11 mouse cellular contexts compared by ENCODE assay signal in the genomic region with DNA sequence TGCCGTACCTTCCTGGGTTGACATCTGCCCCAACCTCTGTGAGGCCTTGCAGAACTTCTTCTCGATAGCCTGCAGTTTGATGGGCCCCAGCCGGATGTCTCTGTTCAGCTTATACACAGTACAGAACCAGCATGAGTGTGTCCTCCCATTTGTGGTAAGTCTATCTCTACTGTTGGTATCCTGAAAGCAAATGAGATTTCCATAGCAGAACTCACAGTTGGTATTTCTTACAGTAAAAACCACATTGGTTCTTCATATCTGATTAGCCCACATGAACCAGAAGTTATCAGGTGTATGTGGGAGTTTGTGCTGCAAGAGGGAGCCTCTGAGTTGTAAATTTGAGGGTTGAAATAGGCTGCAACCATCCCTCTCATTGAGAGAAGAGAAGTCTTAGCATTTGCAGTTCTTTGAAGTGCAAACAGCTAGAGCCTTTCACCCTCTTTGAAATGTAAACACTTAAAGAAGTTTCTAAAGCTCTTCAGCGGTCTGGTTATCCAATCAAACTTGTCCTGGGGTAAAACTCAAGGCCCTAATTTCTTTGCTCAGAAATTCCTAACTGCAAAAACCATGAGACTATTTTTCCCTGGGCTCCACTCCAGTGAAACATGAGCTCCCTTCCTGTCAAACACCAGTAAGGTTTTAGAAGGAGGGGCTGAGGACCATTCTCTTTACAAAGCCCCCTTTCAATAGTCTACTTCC. TPM values are rescaled to one million over a fixed set of nuclear protein-coding genes. Genes with fewer than 3 reads are reported as not detected.
DNase-seq lines count a peak whose midpoint lies in the region; ATAC-seq and TF ChIP-seq lines count a peak whose summit lies in the region.
"Had no signal": no experiment of that assay in that cellular context is flagged by ENCODE, and none has a peak within 500 bp of the region (broad histone marks: within the 10 kb centered on the region; RNA-seq: fewer than 3 reads in every experiment).

No protein-coding gene starts in this region.

- H3K4me1 ChIP-seq in heart, embryonic 13.5 days: no peaks in the 10 kb centered on the region; the same call in 1 of the 2 replicates
- peaks cover 6% of the 10 kb centered on the region for H3K4me1 ChIP-seq in limb, embryonic 14.5 days (ENCODE audit: control insufficient read depth, insufficient read depth, low read length)
- no peaks in the 10 kb centered on the region for H3K4me1 ChIP-seq in hindbrain, embryonic 13.5 days (replicated peaks)
- no peaks in the 10 kb centered on the region for H3K4me1 ChIP-seq in forebrain, embryonic 12.5 days
- H3K4me1 ChIP-seq: hindbrain, embryonic 15.5 days; neural tube, embryonic 12.5 days had no signal

- DNase-seq in heart, adult 9 months (ENCODE audit: low spot score in 2 of 2): no peak
- DNase-seq in 3T3-L1 (ENCODE audit: low read depth, low spot score): peak; percentile 13
- peak; percentile 37 for DNase-seq in embryo, embryonic 11 days
- peak; percentile 73 for DNase-seq in limb, embryonic 14.5 days (ENCODE audit: low spot score)
- DNase-seq in cerebellum, postnatal 25 days: no peak
- DNase-seq: right cerebral cortex, postnatal 4 days had no signal

- H3K9me3 ChIP-seq in heart, embryonic 13.5 days: no peaks in the 10 kb centered on the region
- no peaks in the 10 kb centered on the region for H3K9me3 ChIP-seq in limb, embryonic 14.5 days (ENCODE audit: control insufficient read depth, low read length)
- no peaks in the 10 kb centered on the region for H3K9me3 ChIP-seq in hindbrain, embryonic 13.5 days
- 0 out of 2 replicates have a peak, but pooled peaks cover 4% of the 10 kb centered on the region for H3K9me3 ChIP-seq in forebrain, embryonic 12.5 days
- H3K9me3 ChIP-seq: hindbrain, embryonic 15.5 days; neural tube, embryonic 12.5 days had no signal

- ATAC-seq in heart, embryonic 13.5 days (ENCODE audit: extremely low read depth, insufficient number of reproducible peaks, low FRiP score, low TSS enrichment): no peak
- peak; percentile 47; the same call in 1 of the 2 replicates for ATAC-seq in limb, embryonic 14.5 days (ENCODE audit: low FRiP score, low read depth)
- no peak for ATAC-seq in hindbrain, embryonic 13.5 days (ENCODE audit: low FRiP score)
- ATAC-seq in forebrain, embryonic 12.5 days (ENCODE audit: low FRiP score): no peak

- peak overlapping the region; percentile 36; the same call in 1 of the 2 replicates for H3K27ac ChIP-seq in heart, embryonic 13.5 days (replicated peaks)
- H3K27ac ChIP-seq in limb, embryonic 14.5 days (replicated peaks; ENCODE audit: low read depth, low read length): peak overlapping the region; percentile 70
- H3K27ac ChIP-seq in hindbrain, embryonic 13.5 days: no peak overlapping the region
- no peak overlapping the region for H3K27ac ChIP-seq in forebrain, embryonic 12.5 days
- H3K27ac ChIP-seq: hindbrain, embryonic 15.5 days; neural tube, embryonic 12.5 days had no signal

- H3K9ac ChIP-seq in heart, embryonic 13.5 days: no peak overlapping the region
- H3K9ac ChIP-seq in limb, embryonic 14.5 days (ENCODE audit: low read depth, low read length, severe bottlenecking): no peak overlapping the region
- H3K9ac ChIP-seq in hindbrain, embryonic 13.5 days: no peak overlapping the region
- no peak overlapping the region for H3K9ac ChIP-seq in forebrain, embryonic 12.5 days
- H3K9ac ChIP-seq: hindbrain, embryonic 15.5 days; neural tube, embryonic 12.5 days had no signal

- no peak overlapping the region for H3K4me3 ChIP-seq in heart, embryonic 13.5 days
- H3K4me3 ChIP-seq in limb, embryonic 14.5 days (replicated peaks; ENCODE audit: low read length): no peak overlapping the region
- H3K4me3 ChIP-seq in hindbrain, embryonic 13.5 days: no peak overlapping the region
- H3K4me3 ChIP-seq in forebrain, embryonic 12.5 days (replicated peaks): no peak overlapping the region
- H3K4me3 ChIP-seq: hindbrain, embryonic 15.5 days; neural tube, embryonic 12.5 days had no signal

- no peaks in the 10 kb centered on the region for H3K36me3 ChIP-seq in heart, embryonic 13.5 days
- H3K36me3 ChIP-seq in limb, embryonic 14.5 days (ENCODE audit: control insufficient read depth, insufficient read depth, low read length): no peaks in the 10 kb centered on the region
- H3K36me3 ChIP-seq in hindbrain, embryonic 13.5 days: no peaks in the 10 kb centered on the region
- H3K36me3 ChIP-seq in forebrain, embryonic 12.5 days (replicated peaks): no peaks in the 10 kb centered on the region
- H3K36me3 ChIP-seq: hindbrain, embryonic 15.5 days; neural tube, embryonic 12.5 days had no signal

- no peak for TF ChIP-seq POLR2A in limb, embryonic 14.5 days (IDR thresholded peaks at IDR 0.05; ENCODE audit: borderline replicate concordance, extremely low read depth, insufficient read depth, insufficient read length)

- 0 out of 2 replicates have a peak overlapping the region, but pooled peaks have one; percentile 10 for H3K4me2 ChIP-seq in heart, embryonic 13.5 days
- no peak overlapping the region; the same call in 1 of the 2 replicates for H3K4me2 ChIP-seq in limb, embryonic 14.5 days (replicated peaks; ENCODE audit: low read depth, low read length, severe bottlenecking)
- no peak overlapping the region for H3K4me2 ChIP-seq in hindbrain, embryonic 13.5 days
- H3K4me2 ChIP-seq in forebrain, embryonic 12.5 days: no peak overlapping the region
- H3K4me2 ChIP-seq: hindbrain, embryonic 15.5 days; neural tube, embryonic 12.5 days had no signal

- 50% methylated on average over 4 of the region's 4 CpGs for WGBS in heart, embryonic 13.5 days
- 49% methylated on average over 4 of the region's 4 CpGs for WGBS in limb, embryonic 14.5 days
- WGBS in hindbrain, embryonic 13.5 days: 61% methylated on average over 4 of the region's 4 CpGs
- WGBS in forebrain, embryonic 12.5 days: 67% methylated on average over 4 of the region's 4 CpGs

- H3K27me3 ChIP-seq in heart, embryonic 13.5 days (replicated peaks): 0 out of 2 replicates have a peak, but pooled peaks cover 3% of the 10 kb centered on the region
- no peaks in the 10 kb centered on the region for H3K27me3 ChIP-seq in limb, embryonic 14.5 days (ENCODE audit: control insufficient read depth, insufficient read depth, low read length)
- no peaks in the 10 kb centered on the region for H3K27me3 ChIP-seq in hindbrain, embryonic 13.5 days
- no peaks in the 10 kb centered on the region for H3K27me3 ChIP-seq in forebrain, embryonic 12.5 days
- H3K27me3 ChIP-seq: hindbrain, embryonic 15.5 days; neural tube, embryonic 12.5 days had no signal

RNA-seq across cellular contexts. Expression of a gene that starts 10.0 kb away (rescaled TPM):
- 1.5 and 1.7 TPM in 2 replicates for polyA plus RNA-seq in heart, embryonic 13.5 days (2015; fragmentation: Nextera tagmentation; extraction: Ambion mirVana)
- 0.32 and 0.70 TPM in 2 replicates for polyA plus RNA-seq in limb, embryonic 14.5 days (2012; rRNA removed)
- polyA plus RNA-seq in limb, embryonic 14.5 days (2014; fragmentation: Nextera tagmentation; extraction: Ambion mirVana): 0.17 and 0.67 TPM in 2 replicates
- not detected in 2 replicates for polyA plus RNA-seq in hindbrain, embryonic 13.5 days (2015; fragmentation: Nextera tagmentation; extraction: Ambion mirVana)
- polyA plus RNA-seq in forebrain, embryonic 12.5 days (2016; fragmentation: Nextera tagmentation; extraction: Ambion mirVana): not detected in 2 replicates
- polyA plus RNA-seq: neural tube, embryonic 12.5 days had no signal

RNA-seq across cellular contexts. Expression of a gene that starts 17.1 kb away (rescaled TPM):
- 0.52 and 0.78 TPM in 2 replicates for polyA plus RNA-seq in heart, embryonic 13.5 days (2015; fragmentation: Nextera tagmentation; extraction: Ambion mirVana)
- 3.2 and 3.9 TPM in 2 replicates for polyA plus RNA-seq in limb, embryonic 14.5 days (2012; rRNA removed)
- 1.1 and 2.2 TPM in 2 replicates for polyA plus RNA-seq in limb, embryonic 14.5 days (2014; fragmentation: Nextera tagmentation; extraction: Ambion mirVana)
- polyA plus RNA-seq in hindbrain, embryonic 13.5 days (2015; fragmentation: Nextera tagmentation; extraction: Ambion mirVana): 17.5 and 18.6 TPM in 2 replicates
- 4.6 and 5.9 TPM in 2 replicates for polyA plus RNA-seq in forebrain, embryonic 12.5 days (2016; fragmentation: Nextera tagmentation; extraction: Ambion mirVana)

Comparison
In these comparisons a context has a peak if more than half of its experiments do, and no peak if none do; other contexts are left out.
1. H3K27ac ChIP-seq: peak in heart, embryonic 13.5 days (single experiment) and limb, embryonic 14.5 days (single experiment); none in hindbrain, embryonic 13.5 days (single experiment) and forebrain, embryonic 12.5 days (single experiment).
2. DNase-seq: peak in 3T3-L1 (single experiment), embryo, embryonic 11 days (single experiment) and limb, embryonic 14.5 days (single experiment); none in heart, adult 9 months (0 of 2) and cerebellum, postnatal 25 days (0 of 2).